8 mouse cellular contexts compared by ENCODE assay signal in genomic region chr7:34234610-34235561, GRCm38 (mm10). TPM values are rescaled to one million over a fixed set of nuclear protein-coding genes. Genes with fewer than 3 reads are reported as not detected.
DNase-seq lines count a peak whose midpoint lies in the region; ATAC-seq and TF ChIP-seq lines count a peak whose summit lies in the region.

No protein-coding gene starts in this region.

- H3K9me3 ChIP-seq in kidney, postnatal 0 days (replicated peaks; ENCODE audit: low read length), result no peaks in the 10 kb centered on the region
- H3K9me3 ChIP-seq in midbrain, embryonic 12.5 days, result no peaks in the 10 kb centered on the region

- 1% methylated on average over 17 of the region's 17 CpGs for WGBS in kidney, postnatal 0 days
- WGBS in midbrain, embryonic 12.5 days, result 4% methylated on average over 17 of the region's 17 CpGs

- no peak for ATAC-seq in kidney, postnatal 0 days (replicated peaks; ENCODE audit: low FRiP score, low read depth)
- ATAC-seq in granulocyte monocyte progenitor cell, adult 5-6 weeks (replicated peaks; ENCODE audit: poor library complexity, severe bottlenecking), result peak; percentile 13
- 0 out of 2 replicates have a peak, but pooled peaks have one; percentile 0 for ATAC-seq in midbrain, embryonic 12.5 days (ENCODE audit: low FRiP score, low read depth)

- H3K4me2 ChIP-seq in kidney, postnatal 0 days (ENCODE audit: low read length), result peak overlapping the region; percentile 67
- H3K4me2 ChIP-seq in midbrain, embryonic 12.5 days (replicated peaks), result peak overlapping the region; percentile 61

- peak overlapping the region; percentile 91 for H3K27ac ChIP-seq in kidney, postnatal 0 days
- peak overlapping the region; percentile 87 for H3K27ac ChIP-seq in bone marrow macrophage, adult 2 months (ENCODE audit: insufficient read depth, low read depth, low read length)
- H3K27ac ChIP-seq in midbrain, embryonic 12.5 days (replicated peaks), result peak overlapping the region; percentile 84

- TF ChIP-seq CTCF in kidney, postnatal 0 days (IDR thresholded peaks at IDR 0.05; ENCODE audit: low read depth), result no peak
- TF ChIP-seq CTCF in bone marrow macrophage, adult 2 months (IDR thresholded peaks at IDR 0.05; ENCODE audit: low read depth, low read length), result no peak

- peak overlapping the region; percentile 54; the same call in 1 of the 2 replicates for H3K9ac ChIP-seq in kidney, postnatal 0 days (ENCODE audit: low read depth, low read length)
- H3K9ac ChIP-seq in midbrain, embryonic 12.5 days (replicated peaks), result peak overlapping the region; percentile 50

- peaks cover 11% of the 10 kb centered on the region for H3K4me1 ChIP-seq in kidney, postnatal 0 days (replicated peaks; ENCODE audit: insufficient read depth, low read length)
- H3K4me1 ChIP-seq in bone marrow macrophage, adult 2 months (ENCODE audit: control insufficient read depth, insufficient read depth, low read length), result peaks cover 20% of the 10 kb centered on the region
- H3K4me1 ChIP-seq in midbrain, embryonic 12.5 days, result peaks cover 16% of the 10 kb centered on the region; the same call in 1 of the 2 replicates

- DNase-seq in kidney, postnatal 0 days (ENCODE audit: low spot score), result peak; percentile 36
- DNase-seq in kidney, adult 18-20 months, result no peak
- DNase-seq in urinary bladder, adult 2 months (ENCODE audit: low spot score), result no peak
- no peak for DNase-seq in urinary bladder, adult 18-20 months (ENCODE audit: low spot score in 2 of 2)
- DNase-seq in spleen, postnatal 14 days (ENCODE audit: low spot score in 2 of 2), result no peak

- peak overlapping the region; percentile 46 for H3K4me3 ChIP-seq in kidney, postnatal 0 days (replicated peaks; ENCODE audit: low read depth, low read length)
- H3K4me3 ChIP-seq in bone marrow macrophage, adult 2 months (ENCODE audit: insufficient read depth, low read length), result peak overlapping the region; percentile 61
- H3K4me3 ChIP-seq in midbrain, embryonic 12.5 days, result peak overlapping the region; percentile 48

- no peaks in the 10 kb centered on the region for H3K27me3 ChIP-seq in kidney, postnatal 0 days (ENCODE audit: insufficient read depth, low read length)
- H3K27me3 ChIP-seq in midbrain, embryonic 12.5 days, result no peaks in the 10 kb centered on the region; the same call in 1 of the 2 replicates

- no peak for TF ChIP-seq POLR2A in bone marrow macrophage, adult 2 months (IDR thresholded peaks at IDR 0.05; ENCODE audit: borderline replicate concordance, low read depth, low read length)

- peaks cover 19% of the 10 kb centered on the region for H3K36me3 ChIP-seq in kidney, postnatal 0 days (ENCODE audit: insufficient read depth, low read length)
- peaks cover 35% of the 10 kb centered on the region for H3K36me3 ChIP-seq in midbrain, embryonic 12.5 days

RNA-seq across cellular contexts. Expression of gene Gpi1, which starts 4.8 kb away (rescaled TPM):
- polyA plus RNA-seq in kidney, postnatal 0 days (2015; fragmentation: Nextera tagmentation; extraction: Ambion mirVana), result 323 and 356 TPM in 2 replicates
- polyA plus RNA-seq in bone marrow macrophage, adult 2 months (2012; ENCODE audit: insufficient read depth, insufficient read length, missing spikeins), result 630 and 641 TPM in 2 replicates
- total RNA-seq in granulocyte monocyte progenitor cell, adult 5-6 weeks (2014; fragmentation: Nextera tagmentation), result 653 and 773 TPM in 2 replicates
- total RNA-seq in granulocyte monocyte progenitor cell, adult 5-6 weeks (2017), result 606 and 815 TPM in 2 replicates
- polyA plus RNA-seq in midbrain, embryonic 12.5 days (2016; fragmentation: Nextera tagmentation; extraction: Ambion mirVana), result 212 and 218 TPM in 2 replicates
- polyA plus RNA-seq in urinary bladder, adult 2 months (2012; rRNA removed), result 242 and 345 TPM in 2 replicates

RNA-seq across cellular contexts. Expression of gene Gm6096, which starts 16.0 kb away (rescaled TPM):
- polyA plus RNA-seq in kidney, postnatal 0 days (2015; fragmentation: Nextera tagmentation; extraction: Ambion mirVana), result 0.32 TPM in 1 of 2 replicates, not detected in the other
- not detected in 2 replicates for polyA plus RNA-seq in bone marrow macrophage, adult 2 months (2012; ENCODE audit: insufficient read depth, insufficient read length, missing spikeins)
- total RNA-seq in granulocyte monocyte progenitor cell, adult 5-6 weeks (2014; fragmentation: Nextera tagmentation), result not detected in 2 replicates
- not detected in 2 replicates for total RNA-seq in granulocyte monocyte progenitor cell, adult 5-6 weeks (2017)
- polyA plus RNA-seq in midbrain, embryonic 12.5 days (2016; fragmentation: Nextera tagmentation; extraction: Ambion mirVana), result 0.76 and 1.1 TPM in 2 replicates
- not detected in 2 replicates for polyA plus RNA-seq in urinary bladder, adult 2 months (2012; rRNA removed)

RNA-seq across cellular contexts. Expression of gene Pdcd2l, which starts 38.4 kb away (rescaled TPM):
- polyA plus RNA-seq in kidney, postnatal 0 days (2015; fragmentation: Nextera tagmentation; extraction: Ambion mirVana), result 51.4 and 54.5 TPM in 2 replicates
- 24.5 and 29.4 TPM in 2 replicates for polyA plus RNA-seq in bone marrow macrophage, adult 2 months (2012; ENCODE audit: insufficient read depth, insufficient read length, missing spikeins)
- total RNA-seq in granulocyte monocyte progenitor cell, adult 5-6 weeks (2014; fragmentation: Nextera tagmentation), result 32.8 and 40.4 TPM in 2 replicates
- 18.3 and 39.8 TPM in 2 replicates for total RNA-seq in granulocyte monocyte progenitor cell, adult 5-6 weeks (2017)
- polyA plus RNA-seq in midbrain, embryonic 12.5 days (2016; fragmentation: Nextera tagmentation; extraction: Ambion mirVana), result 64.9 and 74.9 TPM in 2 replicates
- polyA plus RNA-seq in urinary bladder, adult 2 months (2012; rRNA removed), result 34.9 and 44.6 TPM in 2 replicates
